Mouse (Mus musculus) heart, embryonic 10.5 days (tissue): Measurements from ENCODE around the gene Krt76. TPM values are rescaled to one million over a fixed set of nuclear protein-coding genes. Genes with fewer than 3 reads are reported as not detected.

ENCODE experiments used
- DNase-seq: peaks from one replicate; pipeline ENCODE4 v3.0.0-alpha.2; 2017; ENCODE audit warnings: low spot score
- H3K27ac ChIP-seq: fragments of 300-500 bp; sonication (generic); 2 replicates; pipeline ENCODE4 v1.5.1; 2016; ENCODE audit warnings: mild to moderate bottlenecking
- H3K27me3 ChIP-seq: fragments of 300-500 bp; sonication (generic); 2 replicates; pipeline ENCODE4 v1.6.1; 2016; ENCODE audit warnings: mild to moderate bottlenecking; ENCODE audit not compliant: poor library complexity, insufficient read depth, severe bottlenecking
- H3K36me3 ChIP-seq: fragments of 300-500 bp; sonication (generic); 2 replicates; pipeline ENCODE4 v1.6.1; 2016; ENCODE audit warnings: mild to moderate bottlenecking, moderate library complexity
- H3K4me1 ChIP-seq: fragments of 300-500 bp; sonication (generic); 2 replicates; pipeline ENCODE4 v1.6.1; 2016; ENCODE audit warnings: mild to moderate bottlenecking
- H3K4me3 ChIP-seq: fragments of 300-500 bp; sonication (generic); 2 replicates; pipeline ENCODE4 v1.5.1; 2016; ENCODE audit warnings: mild to moderate bottlenecking, moderate library complexity
- H3K9me3 ChIP-seq: fragments of 300-500 bp; sonication (generic); 2 replicates; pipeline ENCODE4 v1.6.1; 2016; ENCODE audit warnings: mild to moderate bottlenecking, moderate library complexity
- WGBS: fragments of 180-500 bp; shearing (Covaris S2); methylation state at CpG from one replicate; pipeline ENCODE4 v1.1.7; 2016; 5-methylcytosine and 5-hydroxymethylcytosine counted together
- microRNA-seq: library from miRNA; unstranded; fragments of <30 nt; microRNA quantifications from one replicate; pipeline ENCODE4, GENCODE M21; 2017
- polyA plus RNA-seq: library from polyadenylated mRNA; unstranded; fragments of >200 nt; fragmentation: Nextera tagmentation; extraction: Ambion mirVana; gene quantifications from 2 replicates; pipeline ENCODE4 v1.2.1, GENCODE M21; 2016

Gene Krt76
- polyA plus RNA-seq, 1 experiment from 2014 or later: not detected

GRCm38 (mm10) chr15:101856696-101857095 is 36.0 kb downstream of the Krt76 start:
- H3K27me3 ChIP-seq: peaks cover 99% of the 10 kb centered on the region
- H3K27ac ChIP-seq: no peak overlapping the region
- WGBS: 50% methylated on average over 5 of the region's 5 CpGs

GRCm38 (mm10) chr15:101855732-101856131 is 37.0 kb downstream of the Krt76 start:
- peaks cover 99% of the 10 kb centered on the region for H3K27me3 ChIP-seq
- no peak for DNase-seq
- no peak overlapping the region for H3K4me3 ChIP-seq
- no peaks in the 10 kb centered on the region for H3K9me3 ChIP-seq
- 57% methylated on average over 3 of the region's 3 CpGs for WGBS
- H3K36me3 ChIP-seq: no peaks in the 10 kb centered on the region
- H3K27ac ChIP-seq: no peak overlapping the region
- peaks cover 33% of the 10 kb centered on the region for H3K4me1 ChIP-seq

More at GRCm38 (mm10) chr15:101856696-101857095, 36.0 kb downstream of the Krt76 start:
- Histone ChIP-seq H3K36me3 (no peaks in the 10 kb centered on the region), H3K4me3 (no peak overlapping the region), H3K9me3 (no peaks in the 10 kb centered on the region), H3K4me1 (peaks cover 33% of the 10 kb centered on the region)
- no peak for DNase-seq

GRCm38 (mm10) chr15:101854294-101854693 is 38.4 kb downstream of the Krt76 start:
- Histone ChIP-seq H3K4me1 (peaks cover 20% of the 10 kb centered on the region), H3K4me3 (no peak overlapping the region), H3K27me3 (peaks cover 97% of the 10 kb centered on the region), H3K9me3 (no peaks in the 10 kb centered on the region), H3K36me3 (no peaks in the 10 kb centered on the region), H3K27ac (no peak overlapping the region)
- no peak for DNase-seq
- 9% methylated on average over 5 of the region's 5 CpGs for WGBS

GRCm38 (mm10) chr15:101852571-101852970 is 40.1 kb downstream of the Krt76 start:
- Histone ChIP-seq H3K9me3 (no peaks in the 10 kb centered on the region), H3K36me3 (no peaks in the 10 kb centered on the region), H3K27me3 (peaks cover 97% of the 10 kb centered on the region), H3K4me3 (no peak overlapping the region), H3K27ac (no peak overlapping the region), H3K4me1 (peaks cover 14% of the 10 kb centered on the region; the same call in 1 of the 2 replicates)
- no peak for DNase-seq
- 54% methylated on average over 5 of the region's 5 CpGs for WGBS

DNA sequence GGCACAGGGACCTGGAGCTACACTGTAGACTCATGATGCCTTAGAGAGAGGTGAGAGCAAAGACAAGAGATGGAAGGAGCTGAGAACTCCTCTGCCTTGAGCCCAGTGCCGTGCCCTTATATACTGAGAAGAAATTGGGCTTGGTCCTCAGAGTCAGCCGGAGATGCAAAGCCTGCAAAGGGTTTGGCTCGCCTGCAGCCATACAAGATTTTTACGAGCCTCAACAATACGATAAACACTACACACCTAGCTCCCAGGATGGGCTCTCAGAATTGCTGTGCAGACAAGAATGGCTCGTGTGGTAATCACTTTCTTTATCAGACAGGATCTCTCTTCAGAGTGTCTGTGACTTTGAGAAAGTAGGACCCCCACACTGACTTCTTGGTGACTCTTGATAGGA is 42.0 kb downstream of the Krt76 start, which contains the start of gene Krt1:
Gene Krt1 (minus strand): TSS at position 101 of the 400 bp plus-strand sequence.
- no peak within 1 kb of the TSS for H3K4me3 ChIP-seq
- no peak within 1 kb of the TSS for H3K27ac ChIP-seq
- H3K4me1 ChIP-seq: peaks cover 21% of the 10 kb centered on the region
- H3K27me3 ChIP-seq: peaks cover 92% of the 10 kb centered on the region
- no peak for DNase-seq
- no peaks in the 10 kb centered on the region for H3K9me3 ChIP-seq
- no peaks in the 10 kb centered on the region for H3K36me3 ChIP-seq
- 70% methylated on average over 6 of the region's 6 CpGs for WGBS

GRCm38 (mm10) chr15:101845971-101846403 is 46.7 kb downstream of the Krt76 start:
- peaks cover 7% of the 10 kb centered on the region for H3K4me1 ChIP-seq
- peak overlapping the region; percentile 66 for H3K4me3 ChIP-seq
- under 1% methylated on average over 37 of the region's 37 CpGs for WGBS
- no peaks in the 10 kb centered on the region for H3K9me3 ChIP-seq
- peak overlapping the region; percentile 83 for H3K27ac ChIP-seq
- DNase-seq: no peak
- H3K36me3 ChIP-seq: no peaks in the 10 kb centered on the region
- peaks cover 76% of the 10 kb centered on the region for H3K27me3 ChIP-seq

- DNase-seq: no peak
- peaks cover 59% of the 10 kb centered on the region for H3K27me3 ChIP-seq
- 70% methylated on average over 9 of the region's 9 CpGs for WGBS
Measured at GRCm38 (mm10) chr15:101843192-101843591, 49.5 kb downstream of the Krt76 start.

DNA sequence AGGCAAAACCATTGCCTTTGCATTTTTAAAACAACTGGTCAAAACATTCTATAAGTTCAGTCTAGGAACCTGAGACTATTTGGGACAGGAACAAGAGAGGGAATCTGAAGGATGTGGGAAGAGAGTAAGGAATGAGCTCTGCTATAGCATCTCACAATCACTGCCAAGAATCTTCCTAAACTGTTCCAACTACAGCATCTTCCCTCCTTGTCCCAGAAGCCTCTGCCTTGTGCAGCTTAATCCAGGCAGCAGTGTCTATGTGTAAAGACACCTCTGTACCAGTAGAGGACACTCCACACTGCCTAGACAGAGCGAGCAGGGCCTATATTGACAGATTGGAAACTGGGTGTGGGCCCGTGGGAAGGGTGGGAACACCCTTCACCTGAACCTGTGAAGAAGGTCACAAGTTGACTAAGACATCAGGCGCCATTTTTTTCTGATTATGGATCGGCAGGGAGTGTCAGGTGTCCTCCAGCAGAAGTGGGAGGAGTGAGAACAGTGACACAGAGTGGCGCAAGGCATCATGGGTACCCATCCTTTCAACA is 57.9 kb downstream of the Krt76 start:
- no peak for DNase-seq
- Histone ChIP-seq H3K4me1 (no peaks in the 10 kb centered on the region), H3K4me3 (no peak overlapping the region), H3K36me3 (no peaks in the 10 kb centered on the region), H3K9me3 (no peaks in the 10 kb centered on the region), H3K27ac (no peak overlapping the region), H3K27me3 (peaks cover 14% of the 10 kb centered on the region; the same call in 1 of the 2 replicates)
- 60% methylated on average over 5 of the region's 5 CpGs for WGBS

More at GRCm38 (mm10) chr15:101843192-101843591, 49.5 kb downstream of the Krt76 start:
- Histone ChIP-seq H3K4me3 (no peak overlapping the region), H3K36me3 (no peaks in the 10 kb centered on the region), H3K4me1 (peaks cover 7% of the 10 kb centered on the region), H3K27ac (no peak overlapping the region), H3K9me3 (no peaks in the 10 kb centered on the region)

Small RNA genes lying within 50 kb of the gene (microRNA-seq; reads per million reads assigned to microRNA genes)
- not detected for gene Gm44356

Other genes with a start within 250 kb of the Krt76 start
- not detected in 2 replicates for gene Gm5478, start 245.5 kb downstream of the Krt76 start, polyA plus RNA-seq
- not detected in 2 replicates for gene Krt6b, start 212.6 kb downstream of the Krt76 start, polyA plus RNA-seq
- 0.05 TPM in 1 of 2 replicates, not detected in the other for gene Krt6a, start 198.6 kb downstream of the Krt76 start, polyA plus RNA-seq
- gene Krt5, start 180.0 kb downstream of the Krt76 start, polyA plus RNA-seq: 0.33 and 1.4 TPM in 2 replicates
- not detected in 2 replicates for gene Krt71, start 149.8 kb downstream of the Krt76 start, polyA plus RNA-seq
- gene Krt72, start 106.5 kb downstream of the Krt76 start, polyA plus RNA-seq: not detected in 2 replicates
- gene Krt73, start 90.6 kb downstream of the Krt76 start, polyA plus RNA-seq: not detected in 2 replicates
- not detected in 2 replicates for gene Krt2, start 74.8 kb downstream of the Krt76 start, polyA plus RNA-seq
- gene Krt1, start 42.1 kb downstream of the Krt76 start, polyA plus RNA-seq: 0.30 and 1.0 TPM in 2 replicates
- gene Krt77, start 23.2 kb downstream of the Krt76 start, polyA plus RNA-seq: 0.04 TPM in 1 of 2 replicates, not detected in the other
- 0.09 TPM in 1 of 2 replicates, not detected in the other for gene Krt4, start 31.8 kb upstream of the Krt76 start, polyA plus RNA-seq
- gene Krt79, start 47.4 kb upstream of the Krt76 start, polyA plus RNA-seq: 1.8 TPM in 2 replicates
- not detected in 2 replicates for gene Krt78, start 61.4 kb upstream of the Krt76 start, polyA plus RNA-seq
- gene Krt8, start 111.6 kb upstream of the Krt76 start, polyA plus RNA-seq: 83.2 and 193 TPM in 2 replicates
- gene Krt18, start 135.3 kb upstream of the Krt76 start, polyA plus RNA-seq: 78.5 and 184 TPM in 2 replicates
- 85.5 and 99.6 TPM in 2 replicates for gene Eif4b, start 180.9 kb upstream of the Krt76 start, polyA plus RNA-seq
- gene Tns2, start 207.5 kb upstream of the Krt76 start, polyA plus RNA-seq: 19.8 and 19.9 TPM in 2 replicates
- gene Spryd3, start 243.3 kb upstream of the Krt76 start, polyA plus RNA-seq: 19.0 and 19.4 TPM in 2 replicates